Mouse (Mus musculus) liver, embryonic 14.5 days (tissue): ENCODE results near the gene Tkt. TPM values are rescaled to one million over a fixed set of nuclear protein-coding genes. Genes with fewer than 3 reads are reported as not detected.
A peak's percentile ranks its signal among the peaks of the same experiment; 100 is the strongest.

ENCODE experiments used
- ATAC-seq: fragments of 200-750 bp; cut with Nextera tagmentation; 2 replicates; pipeline ENCODE4 v1.8.0; 2017; ENCODE audit warnings: moderate number of reproducible peaks, mild to moderate bottlenecking, moderate library complexity; ENCODE audit not compliant: insufficient read depth
- DNase-seq, 3 experiments: peaks; one replicate each; pipeline ENCODE4 v3.0.0-alpha.2; 2012 to 2013; ENCODE audit warnings: low read depth in 3 of 3, low spot score in 3 of 3
- H3K27ac ChIP-seq: fragments of 300-500 bp; sonication (generic); 2 replicates; pipeline ENCODE4 v1.5.1; 2014; ENCODE audit warnings: moderate library complexity, mild to moderate bottlenecking, control low read depth, inconsistent platforms
- H3K27me3 ChIP-seq: fragments of 300-500 bp; sonication (generic); 2 replicates; pipeline ENCODE4 v1.6.1; 2014; ENCODE audit warnings: mild to moderate bottlenecking, low read length, moderate library complexity; ENCODE audit not compliant: control insufficient read depth, insufficient read depth
- H3K36me3 ChIP-seq: fragments of 300-500 bp; sonication (generic); replicated peaks from 2 replicates; pipeline ENCODE4 v1.6.1; 2014; ENCODE audit warnings: low read depth; ENCODE audit not compliant: control insufficient read depth, insufficient read depth
- H3K4me1 ChIP-seq, 2 experiments: fragments of 200-500 bp in 1 of 2; fragments of 300-500 bp in 1 of 2; sonication (generic) in 1 of 2; replicated peaks; 2 replicates each; pipeline ENCODE4 v1.6.1; 2012 to 2014; ENCODE audit warnings: antibody characterized with exemption in 1 of 2, inconsistent platforms in 1 of 2, low read length in 1 of 2; ENCODE audit not compliant: control insufficient read depth in 2 of 2, insufficient read depth in 2 of 2
- H3K4me2 ChIP-seq: fragments of 300-500 bp; sonication (generic); 2 replicates; pipeline ENCODE4 v1.6.1; 2014; ENCODE audit warnings: low read depth, mild to moderate bottlenecking, control low read depth, moderate library complexity
- H3K4me3 ChIP-seq, 2 experiments: fragments of 200-500 bp in 1 of 2; fragments of 300-500 bp in 1 of 2; sonication (generic) in 1 of 2; 2 replicates each; pipeline ENCODE4 v1.5.1; 2012 to 2014; ENCODE audit warnings: low read depth in 2 of 2, low read length in 2 of 2, mild to moderate bottlenecking in 2 of 2, control low read depth in 1 of 2, inconsistent platforms in 1 of 2, moderate library complexity in 1 of 2; ENCODE audit not compliant: insufficient read depth in 1 of 2
- H3K9ac ChIP-seq: fragments of 300-500 bp; sonication (generic); replicated peaks from 2 replicates; pipeline ENCODE4 v1.6.1; 2014; ENCODE audit warnings: mild to moderate bottlenecking, control low read depth, moderate library complexity
- H3K9me3 ChIP-seq: fragments of 300-500 bp; sonication (generic); 2 replicates; pipeline ENCODE4 v1.6.1; 2016; ENCODE audit warnings: low read length, mixed read lengths; ENCODE audit not compliant: control insufficient read depth
- CTCF ChIP-seq: IDR thresholded peaks from 2 replicates; pipeline ENCODE4 v1.5.1; 2016; ENCODE audit warnings: antibody characterized with exemption, low read depth, control low read depth
- EP300 ChIP-seq: IDR thresholded peaks from 2 replicates; pipeline ENCODE4 v1.6.1; 2016; ENCODE audit warnings: antibody characterized with exemption, low read depth
- WGBS: fragments of 180-500 bp; shearing (Covaris S2); extraction: QIAGEN DNeasy Blood & Tissue Kit; methylation state at CpG from one replicate; pipeline ENCODE4 v1.1.7; 2014; ENCODE audit not compliant: insufficient replicate concordance; 5-methylcytosine and 5-hydroxymethylcytosine counted together
- polyA plus RNA-seq, 2 experiments: library from polyadenylated mRNA; depleted of rRNA in 1 of 2; stranded (reverse) in 1 of 2; unstranded in 1 of 2; fragments of >200 nt; fragmentation: Nextera tagmentation in 1 of 2; extraction: Ambion mirVana in 1 of 2; gene quantifications; 2 replicates each; pipeline versions ENCODE4 v1.2.1 to v1.2.3; 2012 to 2014

Tkt gene
- polyA plus RNA-seq, 2 experiments, result 86.7 to 153 TPM

- 75% methylated on average over 9 of the region's 9 CpGs for WGBS
- Histone ChIP-seq H3K4me3 (no peak overlapping the region), H3K27me3 (no peaks in the 10 kb centered on the region), H3K27ac (no peak overlapping the region), H3K9ac (no peak overlapping the region), H3K4me2 (no peak overlapping the region), H3K4me1 (peaks cover 15 to 17% of the 10 kb centered on the region in 2 experiments), H3K36me3 (peaks cover 80% of the 10 kb centered on the region), H3K9me3 (no peaks in the 10 kb centered on the region)
- DNase-seq (no peak), ATAC-seq (no peak)
- no peak for TF ChIP-seq EP300
Observed at GRCm38 (mm10) chr14:30568016-30568415, 19.9 kb downstream of the Tkt start.

DNA sequence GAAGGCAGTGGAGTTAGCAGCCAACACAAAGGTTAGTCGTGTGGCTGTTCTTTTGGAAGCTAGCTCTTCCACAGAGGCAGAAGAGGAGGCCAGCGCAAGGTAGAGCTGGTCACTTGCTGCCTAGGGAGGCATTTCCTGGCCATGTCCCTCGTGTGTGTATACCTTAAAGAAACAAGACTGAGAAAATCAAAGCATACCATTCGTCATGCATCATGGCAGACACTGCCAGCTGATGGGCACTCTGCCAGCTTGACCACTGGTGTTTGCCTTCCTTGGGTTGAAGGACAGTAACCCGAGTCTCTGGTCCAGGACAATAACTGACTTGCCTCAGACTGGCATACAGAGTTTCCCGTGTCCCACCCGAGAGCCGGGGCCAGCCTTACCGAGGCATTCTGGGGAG lies 22.1 kb downstream of the Tkt start:
- DNase-seq, result no peak
- Histone ChIP-seq H3K27me3 (no peaks in the 10 kb centered on the region), H3K27ac (no peak overlapping the region), H3K4me1 (no peaks in the 10 kb centered on the region; a peak in 1 of 4 replicates), H3K4me2 (no peak overlapping the region), H3K4me3 (no peak overlapping the region), H3K9me3 (no peaks in the 10 kb centered on the region), H3K36me3 (peaks cover 82% of the 10 kb centered on the region), H3K9ac (no peak overlapping the region)
- TF ChIP-seq CTCF, result no peak
- TF ChIP-seq EP300, result no peak
- no peak for ATAC-seq
- WGBS, result 80% methylated on average over 9 of the region's 9 CpGs

- H3K4me3 ChIP-seq, result no peak overlapping the region
- no peaks in the 10 kb centered on the region for H3K9me3 ChIP-seq
- no peak overlapping the region for H3K27ac ChIP-seq
- no peak for DNase-seq
- no peak overlapping the region for H3K9ac ChIP-seq
- H3K4me1 ChIP-seq, result peaks cover 5 to 10% of the 10 kb centered on the region in 2 experiments; a peak in 3 of 4 replicates
- no peak for ATAC-seq
- peaks cover 67% of the 10 kb centered on the region for H3K36me3 ChIP-seq
- no peak overlapping the region for H3K4me2 ChIP-seq
- H3K27me3 ChIP-seq, result no peaks in the 10 kb centered on the region
- no peak for TF ChIP-seq EP300
- TF ChIP-seq CTCF, result no peak
- 82% methylated on average over 10 of the region's 10 CpGs for WGBS
Observed at GRCm38 (mm10) chr14:30572253-30572652, 24.1 kb downstream of the Tkt start.

DNA sequence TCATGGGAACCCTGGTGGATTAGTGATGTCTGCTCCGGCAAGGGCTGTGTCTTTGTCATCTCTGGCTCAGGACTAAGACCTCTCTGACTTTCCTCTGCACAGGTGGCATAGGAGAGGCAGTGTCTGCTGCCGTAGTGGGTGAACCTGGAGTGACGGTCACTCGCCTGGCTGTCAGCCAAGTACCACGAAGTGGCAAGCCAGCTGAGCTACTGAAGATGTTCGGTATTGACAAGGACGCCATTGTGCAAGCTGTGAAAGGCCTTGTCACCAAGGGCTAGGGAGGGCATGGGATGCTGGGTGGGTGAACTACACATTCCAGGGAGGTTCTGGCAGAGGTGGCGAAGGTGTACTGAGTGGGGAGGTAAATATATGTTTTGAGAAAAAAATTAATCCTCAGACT lies 25.1 kb downstream of the Tkt start:
- ATAC-seq (no peak), DNase-seq (no peak)
- Histone ChIP-seq H3K36me3 (peaks cover 58% of the 10 kb centered on the region), H3K4me3 (no peak overlapping the region), H3K9me3 (no peaks in the 10 kb centered on the region), H3K4me2 (no peak overlapping the region), H3K27ac (no peak overlapping the region), H3K9ac (no peak overlapping the region), H3K27me3 (no peaks in the 10 kb centered on the region), H3K4me1 (peaks cover 11 to 17% of the 10 kb centered on the region in 2 experiments)
- WGBS, result 80% methylated on average over 8 of the region's 8 CpGs
- TF ChIP-seq CTCF (no peak), EP300 (no peak)

- peaks cover 11 to 17% of the 10 kb centered on the region in 2 experiments for H3K4me1 ChIP-seq
- 56% methylated on average over 6 of the region's 6 CpGs for WGBS
- H3K4me3 ChIP-seq, result no peak overlapping the region
- no peaks in the 10 kb centered on the region for H3K9me3 ChIP-seq
- no peak overlapping the region for H3K9ac ChIP-seq
- DNase-seq, result peak; percentile 60 to 62 (median 61)
- no peak overlapping the region for H3K4me2 ChIP-seq
- TF ChIP-seq EP300, result no peak
- TF ChIP-seq CTCF, result peak; percentile 93
- H3K27me3 ChIP-seq, result no peaks in the 10 kb centered on the region
- ATAC-seq, result peak; percentile 27; the same call in 1 of the 2 replicates
- H3K27ac ChIP-seq, result no peak overlapping the region
- peaks cover 49% of the 10 kb centered on the region for H3K36me3 ChIP-seq
Observed at GRCm38 (mm10) chr14:30573983-30574584, 25.9 kb downstream of the Tkt start.
